ENCODE assay signal across 10 mouse cellular contexts in genomic region chr6:53470559-53470958, GRCm38 (mm10).
DNase-seq lines count a peak whose midpoint lies in the region; ATAC-seq and TF ChIP-seq lines count a peak whose summit lies in the region.
"Had no signal": no experiment of that assay in that cellular context is flagged by ENCODE, and none has a peak within 500 bp of the region (broad histone marks: within the 10 kb centered on the region; RNA-seq: fewer than 3 reads in every experiment).

No protein-coding gene starts in this region.

- no peaks in the 10 kb centered on the region for H3K9me3 ChIP-seq in forebrain, embryonic 16.5 days (ENCODE audit: control insufficient read depth, low read length)
- H3K9me3 ChIP-seq in forebrain, embryonic 13.5 days (replicated peaks): no peaks in the 10 kb centered on the region
- H3K9me3 ChIP-seq in limb, embryonic 14.5 days (ENCODE audit: control insufficient read depth, low read length): no peaks in the 10 kb centered on the region
- H3K9me3 ChIP-seq: midbrain, embryonic 12.5 days had no signal

- H3K27me3 ChIP-seq in forebrain, embryonic 16.5 days (replicated peaks; ENCODE audit: control insufficient read depth, insufficient read depth, low read length): no peaks in the 10 kb centered on the region
- no peaks in the 10 kb centered on the region for H3K27me3 ChIP-seq in forebrain, embryonic 13.5 days
- no peaks in the 10 kb centered on the region for H3K27me3 ChIP-seq in limb, embryonic 14.5 days (ENCODE audit: control insufficient read depth, insufficient read depth, low read length)
- H3K27me3 ChIP-seq: midbrain, embryonic 12.5 days had no signal

- 0 out of 2 replicates have a peak, but pooled peaks have one; percentile 33 for ATAC-seq in forebrain, embryonic 16.5 days
- no peak for ATAC-seq in forebrain, embryonic 13.5 days
- ATAC-seq in limb, embryonic 14.5 days (ENCODE audit: low FRiP score, low read depth): peak; percentile 13; the same call in 1 of the 2 replicates

- H3K27ac ChIP-seq in forebrain, embryonic 16.5 days (ENCODE audit: low read length): no peak overlapping the region
- no peak overlapping the region for H3K27ac ChIP-seq in forebrain, embryonic 13.5 days
- peak overlapping the region; percentile 84 for H3K27ac ChIP-seq in limb, embryonic 14.5 days (replicated peaks; ENCODE audit: low read depth, low read length)
- H3K27ac ChIP-seq: midbrain, embryonic 12.5 days had no signal

- no peak overlapping the region for H3K4me3 ChIP-seq in forebrain, embryonic 16.5 days (replicated peaks; ENCODE audit: low read length)
- no peak overlapping the region for H3K4me3 ChIP-seq in forebrain, embryonic 13.5 days
- H3K4me3 ChIP-seq in limb, embryonic 14.5 days (replicated peaks; ENCODE audit: low read length): no peak overlapping the region
- H3K4me3 ChIP-seq: midbrain, embryonic 12.5 days had no signal

- intact Hi-C loops in heart, postnatal 36 days (cut with DNase I): no loop called here

- H3K36me3 ChIP-seq in forebrain, embryonic 16.5 days (ENCODE audit: control insufficient read depth, insufficient read depth): no peaks in the 10 kb centered on the region
- no peaks in the 10 kb centered on the region for H3K36me3 ChIP-seq in forebrain, embryonic 13.5 days (ENCODE audit: poor library complexity, severe bottlenecking)
- no peaks in the 10 kb centered on the region for H3K36me3 ChIP-seq in limb, embryonic 14.5 days (ENCODE audit: control insufficient read depth, insufficient read depth, low read length)
- H3K36me3 ChIP-seq: midbrain, embryonic 12.5 days had no signal

- peaks cover 6% of the 10 kb centered on the region for H3K4me1 ChIP-seq in forebrain, embryonic 16.5 days (replicated peaks; ENCODE audit: control insufficient read depth, insufficient read depth, low read length)
- H3K4me1 ChIP-seq in forebrain, embryonic 13.5 days: 0 out of 2 replicates have a peak, but pooled peaks cover 7% of the 10 kb centered on the region
- H3K4me1 ChIP-seq in limb, embryonic 14.5 days (ENCODE audit: control insufficient read depth, insufficient read depth, low read length): peaks cover 37% of the 10 kb centered on the region
- H3K4me1 ChIP-seq: midbrain, embryonic 12.5 days had no signal

- no peak overlapping the region for H3K9ac ChIP-seq in forebrain, embryonic 16.5 days (replicated peaks; ENCODE audit: low read depth, low read length)
- no peak overlapping the region for H3K9ac ChIP-seq in forebrain, embryonic 13.5 days
- H3K9ac ChIP-seq in limb, embryonic 14.5 days (ENCODE audit: low read depth, low read length, severe bottlenecking): no peak overlapping the region
- H3K9ac ChIP-seq: midbrain, embryonic 12.5 days had no signal

- 32% methylated on average over 8 of the region's 8 CpGs for WGBS in forebrain, embryonic 16.5 days
- WGBS in forebrain, embryonic 13.5 days: 57% methylated on average over 8 of the region's 8 CpGs
- WGBS in limb, embryonic 14.5 days: 29% methylated on average over 8 of the region's 8 CpGs

- no peak overlapping the region for H3K4me2 ChIP-seq in forebrain, embryonic 16.5 days (ENCODE audit: low read length)
- H3K4me2 ChIP-seq in forebrain, embryonic 13.5 days: no peak overlapping the region
- H3K4me2 ChIP-seq in limb, embryonic 14.5 days (replicated peaks; ENCODE audit: low read depth, low read length, severe bottlenecking): peak overlapping the region; percentile 39
- H3K4me2 ChIP-seq: midbrain, embryonic 12.5 days had no signal

- peak; percentile 71 for DNase-seq in cerebellum, adult 11-12 months
- DNase-seq in heart, postnatal 36 days: peak; percentile 34 to 42
- DNase-seq in limb, embryonic 14.5 days (ENCODE audit: low spot score): no peak
- no peak for DNase-seq in urinary bladder, postnatal 25 days (ENCODE audit: low spot score)
- no peak for DNase-seq in embryo, embryonic 9.5 days (ENCODE audit: extremely low spot score)
- no peak for DNase-seq in adrenal gland, postnatal 25 days
- DNase-seq: spleen, adult 18-20 months had no signal

- no peak for TF ChIP-seq POLR2A in limb, embryonic 14.5 days (IDR thresholded peaks at IDR 0.05; ENCODE audit: borderline replicate concordance, extremely low read depth, insufficient read depth, insufficient read length)

Comparison
In these comparisons a context has a peak if more than half of its experiments do, and no peak if none do; other contexts are left out.
1. DNase-seq: peak in cerebellum, adult 11-12 months (single experiment) and heart, postnatal 36 days (2 of 2); none in limb, embryonic 14.5 days (single experiment), urinary bladder, postnatal 25 days (single experiment), embryo, embryonic 9.5 days (single experiment) and adrenal gland, postnatal 25 days (single experiment).